Mouse (Mus musculus) olfactory bulb, adult 2 months (tissue): ENCODE data around the gene Recql. TPM values are rescaled to one million over a fixed set of nuclear protein-coding genes. Genes with fewer than 3 reads are reported as not detected.

Source experiments
- H3K27ac ChIP-seq: fragments of 200-500 bp; 2 replicates; pipeline ENCODE4 v1.5.1; 2012; ENCODE audit warnings: low read depth, low read length; ENCODE audit not compliant: insufficient read depth
- H3K4me1 ChIP-seq: fragments of 200-500 bp; 2 replicates; pipeline ENCODE4 v1.6.1; 2012; ENCODE audit warnings: low read length; ENCODE audit not compliant: control insufficient read depth, insufficient read depth
- H3K4me3 ChIP-seq: fragments of 200-500 bp; 2 replicates; pipeline ENCODE4 v1.5.1; 2012; ENCODE audit warnings: mild to moderate bottlenecking, low read depth, low read length, moderate library complexity; ENCODE audit not compliant: insufficient read depth
- CTCF ChIP-seq: fragments of 200-500 bp; IDR thresholded peaks from 2 replicates; pipeline ENCODE4 v1.5.1; 2012; ENCODE audit warnings: low read depth, mild to moderate bottlenecking, low read length, moderate library complexity; ENCODE audit not compliant: insufficient read depth
- POLR2A ChIP-seq: fragments of 200-500 bp; IDR thresholded peaks from 2 replicates; pipeline ENCODE4 v1.6.1; 2012; ENCODE audit warnings: mild to moderate bottlenecking, low read depth, low read length, moderate library complexity; ENCODE audit not compliant: insufficient read depth
- WGBS: fragments of 180-500 bp; shearing (Covaris S2); methylation state at CpG from one replicate; pipeline ENCODE4 v1.1.7; 2018; 5-methylcytosine and 5-hydroxymethylcytosine counted together
- polyA plus RNA-seq: library from polyadenylated mRNA; stranded (reverse); fragments of >200 nt; gene quantifications from 2 replicates; pipeline ENCODE4 v1.2.4, GENCODE M21; 2012; ENCODE audit warnings: low replicate concordance; ENCODE audit not compliant: missing spikeins, insufficient read depth, insufficient read length

Gene Recql
- polyA plus RNA-seq, 1 experiment = not detected

DNA sequence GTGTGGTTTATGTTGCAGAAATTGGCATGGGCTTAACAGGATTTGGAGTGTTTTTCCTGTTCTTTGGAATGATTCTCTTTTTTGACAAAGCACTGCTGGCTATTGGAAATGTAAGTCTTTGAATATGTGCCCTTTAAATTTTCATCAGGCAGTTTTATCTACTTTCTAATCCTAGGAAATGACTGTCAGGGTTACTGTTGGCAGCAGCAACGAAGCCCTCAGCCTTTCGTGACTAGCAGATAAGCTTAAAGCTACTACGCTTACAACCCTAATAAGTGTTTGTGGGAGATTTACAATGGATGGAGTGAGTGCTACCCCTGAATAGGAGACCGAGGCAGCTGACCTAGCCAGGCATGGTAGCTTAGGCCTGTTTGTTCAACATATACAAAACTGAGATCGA, 5.4 kb upstream of the Recql start:
- Histone ChIP-seq H3K4me1 (peaks cover 2% of the 10 kb centered on the region; the same call in 1 of the 2 replicates), H3K27ac (no peak overlapping the region), H3K4me3 (no peak overlapping the region)
- 90% methylated on average over 5 of the region's 5 CpGs for WGBS
- TF ChIP-seq CTCF (no peak), POLR2A (no peak)

- H3K27ac ChIP-seq = no peak overlapping the region
- peaks cover 2% of the 10 kb centered on the region; the same call in 1 of the 2 replicates for H3K4me1 ChIP-seq
- WGBS = 52% methylated on average over 2 of the region's 2 CpGs
- no peak overlapping the region for H3K4me3 ChIP-seq
- no peak for TF ChIP-seq CTCF
- TF ChIP-seq POLR2A = no peak
These were observed 2.2 kb upstream of the Recql start for GRCm38 (mm10) chr6:142389101-142389500.

GRCm38 (mm10) chr6:142387755-142388271, 926 bp upstream of the Recql start:
- no peak overlapping the region for H3K27ac ChIP-seq
- WGBS = 14% methylated on average over 8 of the region's 8 CpGs
- no peak for TF ChIP-seq CTCF
- peak overlapping the region; percentile 91 for H3K4me3 ChIP-seq
- H3K4me1 ChIP-seq = peaks cover 2% of the 10 kb centered on the region; the same call in 1 of the 2 replicates

DNA sequence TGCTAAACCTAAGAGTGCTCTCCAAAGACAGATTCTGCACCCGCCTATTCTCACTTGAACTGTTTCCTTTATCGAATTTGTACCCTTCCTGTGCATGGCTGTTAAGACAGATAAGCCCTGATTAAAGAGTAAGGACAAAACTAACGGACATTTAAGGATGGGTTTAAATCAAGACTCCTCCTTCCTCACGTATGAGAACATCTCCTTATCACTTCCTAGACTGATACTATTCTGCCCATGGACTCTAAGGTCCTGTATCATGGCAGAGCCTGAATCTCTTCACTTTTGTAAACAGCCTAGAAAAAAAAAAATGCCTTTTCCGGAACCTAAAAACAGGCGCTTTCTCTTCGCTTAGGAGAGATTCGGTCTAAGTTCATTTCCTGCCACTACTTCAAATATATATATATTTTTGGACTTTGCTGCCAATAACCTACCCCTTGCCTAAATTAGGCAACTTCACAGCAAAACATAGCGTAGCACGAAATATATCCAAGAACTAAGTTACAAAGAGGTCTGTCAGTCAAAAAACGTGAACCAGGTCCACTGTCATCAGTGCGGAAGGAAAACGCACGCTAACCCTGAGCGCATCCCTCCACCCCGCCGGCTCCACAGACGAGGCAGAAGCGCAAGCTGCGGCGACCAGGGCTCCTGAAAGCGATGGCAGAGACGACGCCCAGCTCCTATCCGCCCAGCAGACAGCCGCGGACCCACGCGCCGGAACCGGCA, 439 bp downstream of the Recql start:
- 5% methylated on average over 31 of the region's 31 CpGs for WGBS
- Histone ChIP-seq H3K27ac (no peak overlapping the region), H3K4me3 (peak overlapping the region; percentile 72), H3K4me1 (no peaks in the 10 kb centered on the region)
- TF ChIP-seq CTCF (no peak), POLR2A (no peak)

- 90% methylated on average over 9 of the region's 9 CpGs for WGBS
- H3K4me1 ChIP-seq = no peaks in the 10 kb centered on the region
These were observed 2.4 kb downstream of the Recql start for GRCm38 (mm10) chr6:142384521-142384920.

GRCm38 (mm10) chr6:142381615-142382014, 5.3 kb downstream of the Recql start:
- H3K27ac ChIP-seq = no peak overlapping the region
- WGBS = 95% methylated on average over 7 of the region's 7 CpGs

More at GRCm38 (mm10) chr6:142384521-142384920, 2.4 kb downstream of the Recql start:
- Histone ChIP-seq H3K27ac (no peak overlapping the region), H3K4me3 (no peak overlapping the region)
- no peak for TF ChIP-seq CTCF
- TF ChIP-seq POLR2A = no peak

GRCm38 (mm10) chr6:142379961-142380360, 6.9 kb downstream of the Recql start:
- no peak overlapping the region for H3K4me3 ChIP-seq
- WGBS = 67% methylated on average over 6 of the region's 6 CpGs
- H3K4me1 ChIP-seq = no peaks in the 10 kb centered on the region
- TF ChIP-seq CTCF (no peak), POLR2A (no peak)
- no peak overlapping the region for H3K27ac ChIP-seq

More at GRCm38 (mm10) chr6:142381615-142382014, 5.3 kb downstream of the Recql start:
- Histone ChIP-seq H3K4me1 (no peaks in the 10 kb centered on the region), H3K4me3 (no peak overlapping the region)
- TF ChIP-seq POLR2A = no peak
- no peak for TF ChIP-seq CTCF

- no peak overlapping the region for H3K4me3 ChIP-seq
- WGBS = 94% methylated on average over 8 of the region's 8 CpGs
- TF ChIP-seq CTCF = no peak
- no peak for TF ChIP-seq POLR2A
- H3K4me1 ChIP-seq = no peaks in the 10 kb centered on the region
- no peak overlapping the region for H3K27ac ChIP-seq
These were observed 8.1 kb downstream of the Recql start for GRCm38 (mm10) chr6:142378576-142379330.

GRCm38 (mm10) chr6:142377081-142377480, 9.8 kb downstream of the Recql start:
- 40% methylated on average over 1 of the region's 1 CpGs for WGBS

More at GRCm38 (mm10) chr6:142377081-142377480, 9.8 kb downstream of the Recql start:
- no peak overlapping the region for H3K4me3 ChIP-seq
- no peaks in the 10 kb centered on the region for H3K4me1 ChIP-seq
- TF ChIP-seq CTCF (no peak), POLR2A (no peak)
- H3K27ac ChIP-seq = no peak overlapping the region
